Mouse (Mus musculus): Measurements from ENCODE around the gene Dnah3. TPM values are rescaled to one million over a fixed set of nuclear protein-coding genes. Genes with fewer than 3 reads are reported as not detected.

Gene Dnah3
- polyA plus RNA-seq, 1 experiment = 0.48 TPM

- Histone ChIP-seq H3K4me1 (ENCODE audit: control insufficient read depth, insufficient read depth, insufficient read length, low read length) (no peaks in the 10 kb centered on the region), H3K4me3 (ENCODE audit: insufficient read depth, low read depth, low read length) (no peak overlapping the region), H3K27ac (replicated peaks; ENCODE audit: low read depth, low read length) (no peak overlapping the region)
Measured at GRCm38 (mm10) chr7:119985279-119985912, 109.7 kb downstream of the Dnah3 start.

DNA sequence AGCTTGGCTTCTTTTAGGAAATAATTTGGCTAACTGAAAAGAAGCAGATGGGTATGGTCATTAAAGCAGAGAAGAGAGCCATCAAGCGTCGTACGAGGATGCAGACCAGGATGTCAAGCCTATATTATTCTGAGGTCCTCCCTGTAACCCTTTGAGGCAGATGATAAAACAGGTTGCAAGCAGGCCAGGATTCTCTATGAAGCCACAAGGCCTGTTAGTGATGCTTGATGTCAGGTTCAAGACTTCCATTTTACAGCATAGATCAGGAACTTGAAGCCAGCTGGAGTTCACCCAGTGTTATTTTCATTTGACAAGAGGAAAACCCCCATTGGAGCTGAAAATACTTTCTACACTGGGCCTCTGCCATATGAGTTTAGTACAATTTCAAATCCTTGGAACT, 114.9 kb downstream of the Dnah3 start:
- H3K4me3 ChIP-seq (ENCODE audit: insufficient read depth, low read depth, low read length) = no peak overlapping the region
- no peak overlapping the region for H3K27ac ChIP-seq (replicated peaks; ENCODE audit: low read depth, low read length)
- no peaks in the 10 kb centered on the region for H3K4me1 ChIP-seq (ENCODE audit: control insufficient read depth, insufficient read depth, insufficient read length, low read length)

GRCm38 (mm10) chr7:119978576-119978975, 116.5 kb downstream of the Dnah3 start:
- H3K4me3 ChIP-seq (ENCODE audit: insufficient read depth, low read depth, low read length) = no peak overlapping the region
- no peak overlapping the region for H3K27ac ChIP-seq (replicated peaks; ENCODE audit: low read depth, low read length)
- no peaks in the 10 kb centered on the region for H3K4me1 ChIP-seq (ENCODE audit: control insufficient read depth, insufficient read depth, insufficient read length, low read length)

DNA sequence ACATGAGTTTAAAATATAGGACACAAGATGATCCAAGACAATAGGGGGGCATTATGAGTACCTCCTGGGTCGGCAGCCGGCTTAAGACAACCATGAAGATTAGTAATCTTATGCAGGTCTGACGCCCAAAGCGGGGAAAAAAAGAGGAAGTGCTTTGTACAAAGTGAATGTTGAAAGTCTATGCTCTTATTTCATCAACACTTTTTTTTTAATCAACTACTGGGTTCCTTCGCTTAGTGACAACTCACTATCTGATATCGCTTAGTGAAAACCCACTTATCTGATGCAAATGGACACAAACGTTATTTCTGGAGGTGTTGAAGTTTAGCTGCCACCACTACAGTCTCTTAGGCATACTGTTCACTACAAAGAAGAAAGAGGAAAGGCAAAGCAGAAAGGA, 117.5 kb downstream of the Dnah3 start:
- H3K4me1 ChIP-seq (ENCODE audit: control insufficient read depth, insufficient read depth, insufficient read length, low read length) = no peaks in the 10 kb centered on the region
- no peak overlapping the region for H3K4me3 ChIP-seq (ENCODE audit: insufficient read depth, low read depth, low read length)
- H3K27ac ChIP-seq (replicated peaks; ENCODE audit: low read depth, low read length) = no peak overlapping the region

DNA sequence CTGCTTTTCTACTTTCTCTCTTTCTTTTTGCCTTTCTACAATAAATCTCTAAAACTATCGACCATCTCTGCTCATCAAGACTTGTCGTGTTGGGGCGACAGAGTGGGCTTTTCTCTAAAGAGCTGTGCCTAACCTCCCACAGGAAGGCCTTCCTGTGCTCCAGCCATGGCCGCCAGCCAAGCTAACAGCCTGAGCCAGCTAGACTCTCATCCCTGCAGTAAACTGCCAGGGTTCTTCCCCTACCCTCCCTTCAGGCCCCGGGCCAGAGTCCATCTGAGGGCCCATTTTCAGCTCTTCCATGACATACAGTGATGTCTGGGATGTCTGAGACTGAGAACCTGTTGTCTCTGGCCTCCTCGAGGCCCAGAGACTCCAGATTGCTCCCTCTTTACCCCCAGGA, 118.8 kb downstream of the Dnah3 start:
- Histone ChIP-seq H3K4me3 (ENCODE audit: insufficient read depth, low read depth, low read length) (no peak overlapping the region), H3K4me1 (ENCODE audit: control insufficient read depth, insufficient read depth, insufficient read length, low read length) (no peaks in the 10 kb centered on the region), H3K27ac (replicated peaks; ENCODE audit: low read depth, low read length) (no peak overlapping the region)

GRCm38 (mm10) chr7:119974214-119974613, 120.9 kb downstream of the Dnah3 start:
- Histone ChIP-seq H3K4me1 (ENCODE audit: control insufficient read depth, insufficient read depth, insufficient read length, low read length) (no peaks in the 10 kb centered on the region), H3K27ac (replicated peaks; ENCODE audit: low read depth, low read length) (no peak overlapping the region)

GRCm38 (mm10) chr7:119969320-119969719, 125.8 kb downstream of the Dnah3 start:
- H3K4me1 ChIP-seq (ENCODE audit: control insufficient read depth, insufficient read depth, insufficient read length, low read length) = peaks cover 12% of the 10 kb centered on the region; the same call in 1 of the 2 replicates

More at GRCm38 (mm10) chr7:119974214-119974613, 120.9 kb downstream of the Dnah3 start:
- H3K4me3 ChIP-seq (ENCODE audit: insufficient read depth, low read depth, low read length) = no peak overlapping the region

DNA sequence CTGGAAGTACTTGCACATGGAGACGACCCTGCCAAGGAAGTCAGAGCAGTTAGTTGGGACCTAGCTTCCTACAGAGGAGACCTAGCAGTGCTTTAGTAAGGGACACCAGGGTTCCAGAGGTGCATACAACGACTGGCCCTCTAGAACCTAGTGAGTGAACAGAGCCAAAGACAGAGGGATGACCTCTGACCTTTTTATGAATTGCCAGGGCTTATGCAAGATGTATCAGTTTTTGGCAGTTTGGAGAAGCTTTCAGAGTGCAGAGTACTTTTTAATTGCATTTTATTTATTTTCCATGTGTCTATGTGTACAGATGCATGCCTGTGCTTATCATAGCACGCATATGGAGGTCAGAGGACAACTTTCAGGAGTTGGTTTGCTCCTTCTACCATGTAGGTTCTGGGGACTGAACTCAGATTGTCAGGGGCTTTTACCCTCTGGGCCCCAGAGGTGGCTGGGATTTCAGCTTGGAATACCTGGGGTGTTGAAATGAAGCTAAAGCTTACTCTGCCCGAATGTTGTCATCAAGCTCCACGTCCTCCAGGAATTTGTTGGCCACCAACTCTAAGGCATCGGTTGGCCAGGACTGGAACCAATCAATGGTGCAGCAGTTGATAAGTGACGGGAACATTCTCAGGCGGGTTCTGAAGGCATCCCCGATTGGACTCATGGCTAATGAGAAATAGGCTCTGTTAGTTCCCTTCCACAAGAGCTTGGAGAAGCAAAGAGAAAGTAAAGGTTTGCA, 129.3 kb downstream of the Dnah3 start:
- Histone ChIP-seq H3K27ac (replicated peaks; ENCODE audit: low read depth, low read length) (peak overlapping the region; percentile 19; the same call in 1 of the 2 replicates), H3K4me3 (ENCODE audit: insufficient read depth, low read depth, low read length) (no peak overlapping the region), H3K4me1 (ENCODE audit: control insufficient read depth, insufficient read depth, insufficient read length, low read length) (peaks cover 22% of the 10 kb centered on the region)

More at GRCm38 (mm10) chr7:119969320-119969719, 125.8 kb downstream of the Dnah3 start:
- no peak overlapping the region for H3K27ac ChIP-seq (replicated peaks; ENCODE audit: low read depth, low read length)
- H3K4me3 ChIP-seq (ENCODE audit: insufficient read depth, low read depth, low read length) = no peak overlapping the region

DNA sequence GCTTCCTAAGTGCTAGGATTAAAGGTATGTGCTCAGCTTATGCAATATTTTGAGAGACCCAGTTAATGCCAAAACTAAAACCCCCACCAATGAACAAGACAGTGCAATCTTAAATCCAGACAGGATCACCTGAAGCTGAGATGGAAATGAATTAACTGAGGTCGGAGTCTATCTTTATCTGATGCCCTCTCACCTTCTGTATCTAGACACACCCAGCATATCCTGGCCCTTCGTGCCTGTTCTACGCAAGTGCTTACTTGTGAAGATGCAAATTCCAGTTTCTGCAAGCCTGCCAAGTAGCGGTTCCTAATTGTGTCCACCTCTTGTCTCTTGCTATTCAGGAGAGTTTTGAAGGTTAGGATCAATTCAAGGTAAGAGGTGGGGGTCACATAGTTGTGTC, 129.9 kb downstream of the Dnah3 start:
- H3K27ac ChIP-seq (replicated peaks; ENCODE audit: low read depth, low read length) = peak overlapping the region; percentile 19
- peaks cover 26% of the 10 kb centered on the region for H3K4me1 ChIP-seq (ENCODE audit: control insufficient read depth, insufficient read depth, insufficient read length, low read length)
- H3K4me3 ChIP-seq (ENCODE audit: insufficient read depth, low read depth, low read length) = no peak overlapping the region

- Histone ChIP-seq H3K4me3 (ENCODE audit: insufficient read depth, low read depth, low read length) (no peak overlapping the region), H3K4me1 (ENCODE audit: control insufficient read depth, insufficient read depth, insufficient read length, low read length) (peaks cover 29% of the 10 kb centered on the region), H3K27ac (replicated peaks; ENCODE audit: low read depth, low read length) (peak overlapping the region; percentile 90)
Measured at GRCm38 (mm10) chr7:119961107-119961506, 134.0 kb downstream of the Dnah3 start.

DNA sequence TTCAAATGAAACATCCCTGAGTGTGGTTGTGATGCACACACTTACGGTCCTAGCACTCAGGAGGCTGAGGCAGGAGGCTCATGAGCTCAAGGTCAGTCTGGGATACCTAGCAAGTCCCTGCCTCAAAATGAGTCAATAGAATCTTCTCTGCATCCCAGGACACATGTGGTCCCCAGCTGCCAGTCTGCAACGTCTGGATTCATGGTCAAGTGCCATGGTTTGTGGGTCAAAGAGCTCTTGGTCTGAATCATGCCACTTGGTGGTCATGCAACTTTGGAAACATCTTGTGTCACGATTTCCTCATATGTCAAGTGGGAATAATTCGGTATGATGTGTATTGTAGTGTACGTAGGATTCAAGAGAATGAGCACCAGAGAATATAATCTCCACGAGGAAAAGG, 134.5 kb downstream of the Dnah3 start:
- Histone ChIP-seq H3K4me1 (ENCODE audit: control insufficient read depth, insufficient read depth, insufficient read length, low read length) (peaks cover 28% of the 10 kb centered on the region), H3K27ac (replicated peaks; ENCODE audit: low read depth, low read length) (peak overlapping the region; percentile 95), H3K4me3 (ENCODE audit: insufficient read depth, low read depth, low read length) (no peak overlapping the region)

DNA sequence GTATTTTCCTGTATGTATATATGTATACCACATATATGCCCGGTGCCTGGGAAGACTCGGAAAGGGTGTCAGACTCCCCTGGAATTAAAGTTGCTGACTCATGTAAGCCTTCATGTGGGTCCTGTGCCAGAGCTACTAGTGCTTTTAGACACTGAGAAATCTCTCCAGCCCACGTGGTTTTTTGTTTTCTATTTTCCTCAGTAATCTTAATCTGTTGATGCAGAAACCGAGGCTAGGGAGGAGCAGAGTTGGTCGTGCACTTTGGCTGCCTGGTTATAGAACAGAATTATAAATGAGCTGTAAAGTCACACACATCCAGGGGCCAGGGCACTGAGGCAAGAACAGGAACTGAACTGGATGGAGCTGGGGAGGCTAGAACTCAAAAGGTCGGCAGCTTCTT, 135.1 kb downstream of the Dnah3 start:
- Histone ChIP-seq H3K4me3 (ENCODE audit: insufficient read depth, low read depth, low read length) (no peak overlapping the region), H3K27ac (replicated peaks; ENCODE audit: low read depth, low read length) (peak overlapping the region; percentile 95), H3K4me1 (ENCODE audit: control insufficient read depth, insufficient read depth, insufficient read length, low read length) (peaks cover 23% of the 10 kb centered on the region)

GRCm38 (mm10) chr7:119959491-119959890, 135.6 kb downstream of the Dnah3 start:
- peaks cover 21% of the 10 kb centered on the region for H3K4me1 ChIP-seq (ENCODE audit: control insufficient read depth, insufficient read depth, insufficient read length, low read length)
- peak overlapping the region; percentile 95 for H3K27ac ChIP-seq (replicated peaks; ENCODE audit: low read depth, low read length)
- no peak overlapping the region for H3K4me3 ChIP-seq (ENCODE audit: insufficient read depth, low read depth, low read length)

DNA sequence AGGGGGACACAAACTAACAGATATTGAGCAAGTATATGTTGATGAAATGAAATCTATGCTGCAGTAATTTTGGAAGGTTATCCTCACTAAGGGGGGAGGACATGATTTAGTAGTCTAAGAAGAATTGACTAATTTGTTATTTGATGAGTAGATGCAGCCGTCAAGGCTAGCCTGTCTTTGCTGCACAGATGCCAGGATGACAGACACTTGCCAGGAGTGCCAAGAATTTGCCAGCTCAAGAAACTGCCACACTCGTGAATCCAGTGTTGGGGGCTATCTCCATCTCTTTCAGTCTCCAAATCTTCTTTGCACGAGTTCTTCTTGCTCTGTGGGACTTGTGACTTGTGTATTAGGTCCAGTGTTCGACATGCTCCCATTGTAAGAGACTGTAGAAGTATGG, 136.0 kb downstream of the Dnah3 start:
- peaks cover 21% of the 10 kb centered on the region for H3K4me1 ChIP-seq (ENCODE audit: control insufficient read depth, insufficient read depth, insufficient read length, low read length)
- H3K4me3 ChIP-seq (ENCODE audit: insufficient read depth, low read depth, low read length) = no peak overlapping the region
- peak overlapping the region; percentile 95 for H3K27ac ChIP-seq (replicated peaks; ENCODE audit: low read depth, low read length)

DNA sequence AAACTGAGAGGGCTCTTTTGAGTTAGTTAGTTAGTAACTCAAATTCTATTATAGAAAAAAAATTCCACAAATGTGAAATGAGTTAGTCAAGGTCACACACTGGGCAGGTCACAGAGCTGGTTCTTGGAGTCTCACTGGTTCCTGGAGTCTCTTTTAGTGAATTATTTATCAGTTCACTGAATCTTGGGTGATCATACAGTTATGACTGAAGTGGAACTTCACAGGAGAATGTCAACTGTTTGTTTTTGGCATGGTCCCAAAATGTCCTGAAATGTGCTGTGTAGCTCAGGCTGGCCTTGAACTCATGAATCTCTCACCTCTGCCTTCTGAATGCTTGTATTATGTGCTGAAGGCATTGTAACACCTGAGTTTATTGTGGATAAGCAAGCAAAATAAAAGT, 137.7 kb downstream of the Dnah3 start:
- H3K4me1 ChIP-seq (ENCODE audit: control insufficient read depth, insufficient read depth, insufficient read length, low read length) = peaks cover 21% of the 10 kb centered on the region
- no peak overlapping the region for H3K4me3 ChIP-seq (ENCODE audit: insufficient read depth, low read depth, low read length)
- peak overlapping the region; percentile 22 for H3K27ac ChIP-seq (replicated peaks; ENCODE audit: low read depth, low read length)

- no peak overlapping the region for H3K27ac ChIP-seq (replicated peaks; ENCODE audit: low read depth, low read length)
- no peaks in the 10 kb centered on the region for H3K4me1 ChIP-seq (ENCODE audit: control insufficient read depth, insufficient read depth, insufficient read length, low read length)
- no peak overlapping the region for H3K4me3 ChIP-seq (ENCODE audit: insufficient read depth, low read depth, low read length)
Measured at GRCm38 (mm10) chr7:119954047-119954446, 141.0 kb downstream of the Dnah3 start.

Measured in brown adipose tissue, adult 24 weeks (tissue).